Mouse (Mus musculus) cerebellum, adult 2 months (tissue): ENCODE measurements at regions not wholly inside any gene's neighbourhood (a gene's known extent, or its start where the extent isn't known, plus 50 kb on each side); places are given as distances from the start of the nearest gene placed in this dataset.

Experiments
- CTCF ChIP-seq: fragments of 200-500 bp; IDR thresholded peaks from 2 replicates; pipeline ENCODE4 v1.5.1; 2011; ENCODE audit warnings: low read depth, mild to moderate bottlenecking, control low read depth, low read length, moderate library complexity, borderline replicate concordance; ENCODE audit not compliant: insufficient read depth
- POLR2A ChIP-seq: fragments of 200-500 bp; IDR thresholded peaks from 2 replicates; pipeline ENCODE4 v1.6.1; 2011; ENCODE audit warnings: low read length, control low read depth, borderline replicate concordance; ENCODE audit not compliant: insufficient read depth

GRCm38 (mm10) chr11:109061971-109062370 lies 82.2 kb downstream of the E030025P04Rik start:
- TF ChIP-seq CTCF = no peak
- TF ChIP-seq POLR2A = no peak
